Mouse (Mus musculus) spleen, adult 12 weeks (tissue): Measurements from ENCODE around the gene Gm43738.

ENCODE experiments used
- DNase-seq: peaks from one replicate; pipeline ENCODE4 v3.0.0; 2022; ENCODE audit warnings: low spot score

Gm43738 gene

GRCm38 (mm10) chr3:89100811-89101210 lies at the start of gene Gm43738:
Gene Gm43738, minus strand, starts transcription at chr3:89101099.
- DNase-seq: no peak

- DNase-seq: no peak
Measured at GRCm38 (mm10) chr3:89148567-89148966, 47.7 kb upstream of the Gm43738 start.

GRCm38 (mm10) chr3:89147979-89148311 lies 47.0 kb upstream of the Gm43738 start:
- no peak for DNase-seq

GRCm38 (mm10) chr3:89147101-89147978 lies 46.4 kb upstream of the Gm43738 start:
- DNase-seq: no peak

GRCm38 (mm10) chr3:89145566-89145965 lies 44.7 kb upstream of the Gm43738 start:
- no peak for DNase-seq

- no peak for DNase-seq
Measured at GRCm38 (mm10) chr3:89144821-89145220, 43.9 kb upstream of the Gm43738 start.

- DNase-seq: peak; percentile 45
Measured at GRCm38 (mm10) chr3:89136365-89136764, 35.5 kb upstream of the Gm43738 start.

- no peak for DNase-seq
Measured at GRCm38 (mm10) chr3:89135958-89136357, 35.1 kb upstream of the Gm43738 start, which contains the start of gene Pklr. Gene Pklr, plus strand, starts transcription at chr3:89136142.

GRCm38 (mm10) chr3:89133752-89134151 lies 32.9 kb upstream of the Gm43738 start:
- no peak for DNase-seq

- no peak for DNase-seq
Measured at GRCm38 (mm10) chr3:89133063-89133450, 32.2 kb upstream of the Gm43738 start.

- DNase-seq: peak; percentile 55
Measured at GRCm38 (mm10) chr3:89132285-89133062, 31.6 kb upstream of the Gm43738 start.

- DNase-seq: no peak
Measured at GRCm38 (mm10) chr3:89131816-89132215, 30.9 kb upstream of the Gm43738 start.

- DNase-seq: no peak
Measured at GRCm38 (mm10) chr3:89129908-89130307, 29.0 kb upstream of the Gm43738 start.

GRCm38 (mm10) chr3:89125981-89126380 lies 25.1 kb upstream of the Gm43738 start:
- no peak for DNase-seq

GRCm38 (mm10) chr3:89124241-89124640 lies 23.3 kb upstream of the Gm43738 start:
- DNase-seq: no peak

GRCm38 (mm10) chr3:89123313-89123712 lies 22.4 kb upstream of the Gm43738 start:
- DNase-seq: no peak

GRCm38 (mm10) chr3:89115522-89115921 lies 14.6 kb upstream of the Gm43738 start:
- no peak for DNase-seq

- DNase-seq: no peak
Measured at GRCm38 (mm10) chr3:89113058-89113457, 12.2 kb upstream of the Gm43738 start.

- no peak for DNase-seq
Measured at GRCm38 (mm10) chr3:89108146-89108545, 7.2 kb upstream of the Gm43738 start.

- DNase-seq: no peak
Measured at GRCm38 (mm10) chr3:89107545-89107944, 6.6 kb upstream of the Gm43738 start.

- DNase-seq: no peak
Measured at GRCm38 (mm10) chr3:89106881-89107280, 6.0 kb upstream of the Gm43738 start.

GRCm38 (mm10) chr3:89103291-89103595 lies 2.3 kb upstream of the Gm43738 start:
- no peak for DNase-seq
